Mouse (Mus musculus) myocyte (in vitro differentiated cells): ENCODE data around the gene Bbs9. TPM values are rescaled to one million over a fixed set of nuclear protein-coding genes. Genes with fewer than 3 reads are reported as not detected.

Experiments used
- H3K27me3 ChIP-seq: one replicate; pipeline ENCODE4 v1.6.1; 2011; ENCODE audit not compliant: control insufficient read depth, insufficient read depth, insufficient read length
- H3K36me3 ChIP-seq: one replicate; pipeline ENCODE4 v1.6.1; 2011; ENCODE audit not compliant: control insufficient read depth, insufficient read depth
- H3K4me2 ChIP-seq: one replicate; pipeline ENCODE4 v1.6.1; 2011; ENCODE audit warnings: low read depth, control low read depth
- H3K4me3 ChIP-seq: one replicate; pipeline ENCODE4 v1.5.1; 2011; ENCODE audit warnings: mild to moderate bottlenecking, control low read depth, moderate library complexity
- H3K79me2 ChIP-seq: one replicate; pipeline ENCODE4 v1.6.1; 2011; ENCODE audit not compliant: control insufficient read depth, insufficient read depth
- H3ac ChIP-seq: one replicate; pipeline ENCODE4 v1.6.1; 2011; ENCODE audit not compliant: control insufficient read depth, insufficient read length
- CEBPB ChIP-seq: IDR thresholded peaks from 2 replicates; pipeline ENCODE4 v1.6.1; 2011; ENCODE audit warnings: mild to moderate bottlenecking, moderate library complexity; ENCODE audit not compliant: poor library complexity, insufficient read depth, severe bottlenecking
- E2F4 ChIP-seq: IDR thresholded peaks from one replicate; pipeline ENCODE4 v1.6.1; 2011; ENCODE audit warnings: mild to moderate bottlenecking, control low read depth, moderate library complexity; ENCODE audit not compliant: insufficient read depth
- MAX ChIP-seq: IDR thresholded peaks from one replicate; pipeline ENCODE4 v1.6.1; 2011; ENCODE audit warnings: low read depth, mild to moderate bottlenecking, control low read depth
- MYOD1 ChIP-seq, 3 experiments: IDR thresholded peaks; one replicate each; pipeline ENCODE4 v1.6.1; 2011; ENCODE audit warnings: control low read depth in 2 of 3, low read depth in 2 of 3, mild to moderate bottlenecking in 2 of 3, moderate library complexity in 1 of 3; ENCODE audit not compliant: insufficient read length in 2 of 3, control insufficient read depth in 1 of 3
- MYOG ChIP-seq, 3 experiments: IDR thresholded peaks; one replicate each; pipeline ENCODE4 v1.6.1; 2011; ENCODE audit warnings: control low read depth in 2 of 3, low read depth in 2 of 3, mild to moderate bottlenecking in 2 of 3; ENCODE audit not compliant: insufficient read length in 2 of 3, control insufficient read depth in 1 of 3, insufficient read depth in 1 of 3
- POLR2A ChIP-seq: IDR thresholded peaks from one replicate; pipeline ENCODE4 v1.6.1; 2011; ENCODE audit warnings: low read depth, mild to moderate bottlenecking, control low read depth, moderate library complexity; ENCODE audit not compliant: insufficient read length
- POLR2AphosphoS2 ChIP-seq: IDR thresholded peaks from one replicate; pipeline ENCODE4 v1.6.1; 2011; ENCODE audit warnings: low read depth, control low read depth; ENCODE audit not compliant: insufficient read length
- REST ChIP-seq: IDR thresholded peaks from one replicate; pipeline ENCODE4 v1.6.1; 2011; ENCODE audit warnings: mild to moderate bottlenecking, control low read depth, moderate library complexity; ENCODE audit not compliant: insufficient read depth, insufficient read length
- SRF ChIP-seq: IDR thresholded peaks from one replicate; pipeline ENCODE4 v1.6.1; 2011; ENCODE audit warnings: low read depth; ENCODE audit not compliant: control insufficient read depth, insufficient read length
- TCF12 ChIP-seq: IDR thresholded peaks from one replicate; pipeline ENCODE4 v1.6.1; 2011; ENCODE audit warnings: mild to moderate bottlenecking, control low read depth; ENCODE audit not compliant: poor library complexity, insufficient read depth, severe bottlenecking
- TCF3 ChIP-seq: IDR thresholded peaks from one replicate; pipeline ENCODE4 v1.6.1; 2011; ENCODE audit warnings: low read depth, control low read depth; ENCODE audit not compliant: insufficient read length
- USF1 ChIP-seq: IDR thresholded peaks from one replicate; pipeline ENCODE4 v1.6.1; 2011; ENCODE audit warnings: low read depth, mild to moderate bottlenecking, control low read depth, moderate library complexity
- polyA plus RNA-seq: library from polyadenylated mRNA; unstranded; fragments of >200 nt; fragmentation: generic; extraction: Trizol; gene quantifications from one replicate; pipeline ENCODE4 v1.2.1, GENCODE M21; 2012; ENCODE audit warnings: missing spikeins

The Bbs9 gene
- polyA plus RNA-seq, 1 experiment = 3.6 TPM

GRCm38 (mm10) chr9:22679485-22679884, 204.0 kb downstream of the Bbs9 start:
- Histone ChIP-seq H3K4me2 (peak overlapping the region; percentile 88), H3K4me3 (no peak overlapping the region), H3K79me2 (no peaks in the 10 kb centered on the region), H3K36me3 (no peaks in the 10 kb centered on the region), H3ac (no peak overlapping the region), H3K27me3 (no peaks in the 10 kb centered on the region)
- TF ChIP-seq POLR2AphosphoS2 = no peak
- no peak for TF ChIP-seq USF1
- no peak for TF ChIP-seq MYOG (IDR thresholded peaks at IDR 0.05; ENCODE audit: control insufficient read depth in 1 of 3, insufficient read depth in 1 of 3, insufficient read length in 2 of 3, low read depth in 2 of 3)
- TF ChIP-seq REST = no peak
- TF ChIP-seq E2F4 = no peak
- TF ChIP-seq POLR2A = no peak
- no peak for TF ChIP-seq TCF12
- TF ChIP-seq MAX = no peak
- TF ChIP-seq CEBPB = no peak
- TF ChIP-seq TCF3 = no peak
- TF ChIP-seq SRF = no peak
- TF ChIP-seq MYOD1 (IDR thresholded peaks at IDR 0.05; ENCODE audit: control insufficient read depth in 1 of 3, insufficient read length in 2 of 3, low read depth in 2 of 3) = no peak

DNA sequence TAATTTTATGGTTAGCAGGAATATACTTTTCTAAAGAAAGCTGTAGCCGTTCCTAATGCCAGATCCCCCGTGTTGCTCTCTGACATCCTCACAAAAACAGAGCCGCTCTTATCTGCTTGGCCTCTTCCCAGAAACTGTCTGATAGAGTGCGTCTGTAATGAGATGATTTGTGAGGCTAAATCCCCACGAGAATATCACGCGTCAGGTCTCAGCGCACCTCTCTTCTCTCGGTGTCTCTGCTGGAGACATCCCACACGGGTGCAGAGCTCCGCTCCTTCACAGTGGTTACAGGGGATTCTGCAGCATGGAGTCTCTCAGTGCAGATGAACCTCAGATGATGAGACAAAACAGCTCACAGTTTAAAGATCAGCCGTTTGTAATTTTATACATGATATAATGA, 204.5 kb downstream of the Bbs9 start:
- no peaks in the 10 kb centered on the region for H3K79me2 ChIP-seq
- no peak for TF ChIP-seq TCF3
- TF ChIP-seq POLR2A = no peak
- TF ChIP-seq SRF = no peak
- no peak for TF ChIP-seq USF1
- TF ChIP-seq MYOG (IDR thresholded peaks at IDR 0.05; ENCODE audit: control insufficient read depth in 1 of 3, insufficient read depth in 1 of 3, insufficient read length in 2 of 3, low read depth in 2 of 3) = no peak
- no peak for TF ChIP-seq MYOD1 (IDR thresholded peaks at IDR 0.05; ENCODE audit: control insufficient read depth in 1 of 3, insufficient read length in 2 of 3, low read depth in 2 of 3)
- TF ChIP-seq CEBPB = no peak
- no peak for TF ChIP-seq E2F4
- TF ChIP-seq TCF12 = no peak
- no peak for TF ChIP-seq POLR2AphosphoS2
- no peak for TF ChIP-seq MAX
- TF ChIP-seq REST = no peak
- H3K27me3 ChIP-seq = no peaks in the 10 kb centered on the region
- peak overlapping the region; percentile 88 for H3K4me2 ChIP-seq
- no peaks in the 10 kb centered on the region for H3K36me3 ChIP-seq
- no peak overlapping the region for H3K4me3 ChIP-seq
- no peak overlapping the region for H3ac ChIP-seq

GRCm38 (mm10) chr9:22680484-22680883, 205.0 kb downstream of the Bbs9 start:
- peak overlapping the region; percentile 88 for H3K4me2 ChIP-seq
- TF ChIP-seq MYOG (IDR thresholded peaks at IDR 0.05; ENCODE audit: control insufficient read depth in 1 of 3, insufficient read depth in 1 of 3, insufficient read length in 2 of 3, low read depth in 2 of 3) (peak in 2 of 3 experiments; percentile 61 to 62), MYOD1 (IDR thresholded peaks at IDR 0.05; ENCODE audit: control insufficient read depth in 1 of 3, insufficient read length in 2 of 3, low read depth in 2 of 3) (peak in 2 of 3 experiments; percentile 70 to 85), TCF3 (no peak), USF1 (peak; percentile 84)
- no peaks in the 10 kb centered on the region for H3K27me3 ChIP-seq
- H3K36me3 ChIP-seq = no peaks in the 10 kb centered on the region
- H3K79me2 ChIP-seq = no peaks in the 10 kb centered on the region
- H3ac ChIP-seq = no peak overlapping the region
- H3K4me3 ChIP-seq = no peak overlapping the region

- Histone ChIP-seq H3K27me3 (no peaks in the 10 kb centered on the region), H3ac (no peak overlapping the region), H3K36me3 (no peaks in the 10 kb centered on the region), H3K4me3 (no peak overlapping the region), H3K79me2 (no peaks in the 10 kb centered on the region), H3K4me2 (no peak overlapping the region)
- TF ChIP-seq USF1 = no peak
- TF ChIP-seq MYOG (IDR thresholded peaks at IDR 0.05; ENCODE audit: control insufficient read depth in 1 of 3, insufficient read depth in 1 of 3, insufficient read length in 2 of 3, low read depth in 2 of 3) = no peak
Observed at GRCm38 (mm10) chr9:22683786-22684185, 208.3 kb downstream of the Bbs9 start.

DNA sequence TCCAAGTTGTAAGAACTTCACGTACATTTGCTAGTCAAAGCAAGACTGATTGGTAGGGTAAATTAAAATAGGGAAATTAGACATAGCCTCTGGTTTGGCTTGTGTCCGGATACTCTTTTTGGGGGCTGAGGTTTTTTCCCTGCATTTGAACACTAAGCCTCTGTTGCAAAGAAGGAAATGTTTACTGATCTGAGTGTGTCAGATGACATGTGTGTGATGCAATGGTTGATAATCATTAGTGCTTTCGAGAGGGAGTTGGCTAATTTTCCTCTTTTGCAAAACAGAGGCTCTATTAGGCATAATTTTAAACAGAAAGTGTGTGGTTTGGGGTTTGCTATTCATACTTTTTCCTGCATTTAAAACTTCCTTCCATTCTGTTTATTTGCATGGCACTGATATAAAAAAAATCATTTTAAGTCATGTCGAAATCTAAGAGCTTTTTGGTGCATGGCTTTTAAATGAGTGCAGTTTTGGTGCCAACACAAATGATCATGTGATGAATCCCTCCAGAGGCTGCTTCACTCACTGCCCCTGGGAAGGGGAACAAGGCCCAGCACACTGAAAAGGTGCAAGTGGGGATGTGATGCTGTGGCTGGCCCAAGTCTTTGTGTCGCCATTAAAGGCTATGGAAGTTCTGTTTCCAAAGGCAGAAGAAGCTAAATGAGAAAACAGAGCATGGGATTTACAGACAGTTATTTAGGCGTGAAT, 211.4 kb downstream of the Bbs9 start:
- Histone ChIP-seq H3K4me3 (no peak overlapping the region), H3K27me3 (no peaks in the 10 kb centered on the region), H3K79me2 (no peaks in the 10 kb centered on the region), H3ac (no peak overlapping the region), H3K4me2 (no peak overlapping the region), H3K36me3 (no peaks in the 10 kb centered on the region)
- no peak for TF ChIP-seq TCF12
- no peak for TF ChIP-seq E2F4
- TF ChIP-seq MAX = no peak
- no peak for TF ChIP-seq POLR2AphosphoS2
- no peak for TF ChIP-seq REST
- TF ChIP-seq POLR2A = no peak
- TF ChIP-seq USF1 = no peak
- no peak for TF ChIP-seq SRF
- no peak for TF ChIP-seq MYOG (IDR thresholded peaks at IDR 0.05; ENCODE audit: control insufficient read depth in 1 of 3, insufficient read depth in 1 of 3, insufficient read length in 2 of 3, low read depth in 2 of 3)
- no peak for TF ChIP-seq TCF3
